Mouse (Mus musculus): ENCODE measurements around the gene Mbtps1. TPM values are rescaled to one million over a fixed set of nuclear protein-coding genes. Genes with fewer than 3 reads are reported as not detected.
A peak's percentile ranks its signal among the peaks of the same experiment; 100 is the strongest.

Mbtps1 gene
- polyA plus RNA-seq, 1 experiment from 2014 or later, result 51.4 TPM

- ATAC-seq, result no peak
Observed at GRCm38 (mm10) chr8:119568951-119569350, 10.4 kb upstream of the Mbtps1 start.

GRCm38 (mm10) chr8:119568251-119568650, 9.7 kb upstream of the Mbtps1 start:
- ATAC-seq, result no peak
- H3K4me2 ChIP-seq (ENCODE audit: low read length), result no peak overlapping the region
- WGBS, result 90% methylated on average over 9 of the region's 9 CpGs

More at GRCm38 (mm10) chr8:119568951-119569350, 10.4 kb upstream of the Mbtps1 start:
- Histone ChIP-seq H3K4me3 (ENCODE audit: low read depth, low read length) (no peak overlapping the region), H3K4me1 (ENCODE audit: control insufficient read depth, insufficient read depth, low read length) (peaks cover 16% of the 10 kb centered on the region), H3K27me3 (ENCODE audit: control insufficient read depth, insufficient read depth, low read depth, low read length) (no peaks in the 10 kb centered on the region), H3K27ac (ENCODE audit: low read length) (no peak overlapping the region), H3K9me3 (replicated peaks; ENCODE audit: control insufficient read depth, low read length, poor library complexity, severe bottlenecking) (no peaks in the 10 kb centered on the region), H3K4me2 (ENCODE audit: low read length) (no peak overlapping the region), H3K36me3 (ENCODE audit: control insufficient read depth, insufficient read depth, low read length) (peaks cover 27% of the 10 kb centered on the region), H3K9ac (ENCODE audit: low read depth, low read length) (no peak overlapping the region)
- 77% methylated on average over 7 of the region's 7 CpGs for WGBS

GRCm38 (mm10) chr8:119566367-119566766, 7.8 kb upstream of the Mbtps1 start:
- Histone ChIP-seq H3K27me3 (ENCODE audit: control insufficient read depth, insufficient read depth, low read depth, low read length) (no peaks in the 10 kb centered on the region), H3K9ac (ENCODE audit: low read depth, low read length) (no peak overlapping the region), H3K9me3 (replicated peaks; ENCODE audit: control insufficient read depth, low read length, poor library complexity, severe bottlenecking) (no peaks in the 10 kb centered on the region), H3K4me1 (ENCODE audit: control insufficient read depth, insufficient read depth, low read length) (no peaks in the 10 kb centered on the region), H3K4me3 (ENCODE audit: low read depth, low read length) (no peak overlapping the region), H3K36me3 (ENCODE audit: control insufficient read depth, insufficient read depth, low read length) (peaks cover 34% of the 10 kb centered on the region), H3K4me2 (ENCODE audit: low read length) (no peak overlapping the region), H3K27ac (ENCODE audit: low read length) (no peak overlapping the region)
- 73% methylated on average over 11 of the region's 11 CpGs for WGBS
- no peak for ATAC-seq

More at GRCm38 (mm10) chr8:119568251-119568650, 9.7 kb upstream of the Mbtps1 start:
- Histone ChIP-seq H3K9ac (ENCODE audit: low read depth, low read length) (no peak overlapping the region), H3K9me3 (replicated peaks; ENCODE audit: control insufficient read depth, low read length, poor library complexity, severe bottlenecking) (no peaks in the 10 kb centered on the region), H3K36me3 (ENCODE audit: control insufficient read depth, insufficient read depth, low read length) (peaks cover 31% of the 10 kb centered on the region), H3K4me3 (ENCODE audit: low read depth, low read length) (no peak overlapping the region), H3K27ac (ENCODE audit: low read length) (no peak overlapping the region), H3K27me3 (ENCODE audit: control insufficient read depth, insufficient read depth, low read depth, low read length) (no peaks in the 10 kb centered on the region), H3K4me1 (ENCODE audit: control insufficient read depth, insufficient read depth, low read length) (peaks cover 9% of the 10 kb centered on the region; the same call in 1 of the 2 replicates)

- Histone ChIP-seq H3K9me3 (replicated peaks; ENCODE audit: control insufficient read depth, low read length, poor library complexity, severe bottlenecking) (no peaks in the 10 kb centered on the region), H3K9ac (ENCODE audit: low read depth, low read length) (no peak overlapping the region), H3K27ac (ENCODE audit: low read length) (no peak overlapping the region), H3K27me3 (ENCODE audit: control insufficient read depth, insufficient read depth, low read depth, low read length) (no peaks in the 10 kb centered on the region), H3K4me1 (ENCODE audit: control insufficient read depth, insufficient read depth, low read length) (peaks cover 3% of the 10 kb centered on the region; the same call in 1 of the 2 replicates), H3K4me2 (ENCODE audit: low read length) (no peak overlapping the region), H3K4me3 (ENCODE audit: low read depth, low read length) (no peak overlapping the region), H3K36me3 (ENCODE audit: control insufficient read depth, insufficient read depth, low read length) (peaks cover 34% of the 10 kb centered on the region)
- no peak for ATAC-seq
- WGBS, result 93% methylated on average over 14 of the region's 14 CpGs
Observed at GRCm38 (mm10) chr8:119563849-119564251, 5.3 kb upstream of the Mbtps1 start.

GRCm38 (mm10) chr8:119559402-119559720, 826 bp upstream of the Mbtps1 start:
- 88% methylated on average over 6 of the region's 6 CpGs for WGBS
- no peaks in the 10 kb centered on the region for H3K27me3 ChIP-seq (ENCODE audit: control insufficient read depth, insufficient read depth, low read depth, low read length)
- no peak overlapping the region; the same call in 1 of the 2 replicates for H3K4me2 ChIP-seq (ENCODE audit: low read length)
- no peak overlapping the region for H3K4me3 ChIP-seq (ENCODE audit: low read depth, low read length)
- ATAC-seq, result 0 out of 2 replicates have a peak, but pooled peaks have one; percentile 9
- H3K9me3 ChIP-seq (replicated peaks; ENCODE audit: control insufficient read depth, low read length, poor library complexity, severe bottlenecking), result no peaks in the 10 kb centered on the region
- H3K36me3 ChIP-seq (ENCODE audit: control insufficient read depth, insufficient read depth, low read length), result peaks cover 12% of the 10 kb centered on the region
- no peak overlapping the region for H3K9ac ChIP-seq (ENCODE audit: low read depth, low read length)
- no peak overlapping the region; the same call in 1 of the 2 replicates for H3K27ac ChIP-seq (ENCODE audit: low read length)
- peaks cover 22% of the 10 kb centered on the region for H3K4me1 ChIP-seq (ENCODE audit: control insufficient read depth, insufficient read depth, low read length)

- Histone ChIP-seq H3K4me2 (ENCODE audit: low read length) (peak overlapping the region; percentile 91), H3K4me1 (ENCODE audit: control insufficient read depth, insufficient read depth, low read length) (peaks cover 22% of the 10 kb centered on the region), H3K36me3 (ENCODE audit: control insufficient read depth, insufficient read depth, low read length) (peaks cover 3% of the 10 kb centered on the region), H3K9me3 (replicated peaks; ENCODE audit: control insufficient read depth, low read length, poor library complexity, severe bottlenecking) (no peaks in the 10 kb centered on the region), H3K27ac (ENCODE audit: low read length) (peak overlapping the region; percentile 95), H3K27me3 (ENCODE audit: control insufficient read depth, insufficient read depth, low read depth, low read length) (no peaks in the 10 kb centered on the region), H3K9ac (ENCODE audit: low read depth, low read length) (peak overlapping the region; percentile 90), H3K4me3 (ENCODE audit: low read depth, low read length) (peak overlapping the region; percentile 73)
- peak; percentile 92 for ATAC-seq
- WGBS, result 1% methylated on average over 47 of the region's 55 CpGs
Observed at GRCm38 (mm10) chr8:119557821-119558602, 523 bp downstream of the Mbtps1 start.

- no peak for ATAC-seq
- Histone ChIP-seq H3K9ac (ENCODE audit: low read depth, low read length) (peak overlapping the region; percentile 90; the same call in 1 of the 2 replicates), H3K4me3 (ENCODE audit: low read depth, low read length) (peak overlapping the region; percentile 73), H3K27me3 (ENCODE audit: control insufficient read depth, insufficient read depth, low read depth, low read length) (no peaks in the 10 kb centered on the region), H3K27ac (ENCODE audit: low read length) (no peak overlapping the region), H3K9me3 (replicated peaks; ENCODE audit: control insufficient read depth, low read length, poor library complexity, severe bottlenecking) (no peaks in the 10 kb centered on the region), H3K4me1 (ENCODE audit: control insufficient read depth, insufficient read depth, low read length) (peaks cover 22% of the 10 kb centered on the region), H3K4me2 (ENCODE audit: low read length) (peak overlapping the region; percentile 91), H3K36me3 (ENCODE audit: control insufficient read depth, insufficient read depth, low read length) (peaks cover 3% of the 10 kb centered on the region; the same call in 1 of the 2 replicates)
- 85% methylated on average over 9 of the region's 9 CpGs for WGBS
Observed at GRCm38 (mm10) chr8:119557132-119557531, 1.4 kb downstream of the Mbtps1 start.

- ATAC-seq, result no peak
- 78% methylated on average over 6 of the region's 6 CpGs for WGBS
- Histone ChIP-seq H3K27ac (ENCODE audit: low read length) (no peak overlapping the region), H3K4me3 (ENCODE audit: low read depth, low read length) (no peak overlapping the region), H3K9ac (ENCODE audit: low read depth, low read length) (no peak overlapping the region), H3K9me3 (replicated peaks; ENCODE audit: control insufficient read depth, low read length, poor library complexity, severe bottlenecking) (no peaks in the 10 kb centered on the region), H3K36me3 (ENCODE audit: control insufficient read depth, insufficient read depth, low read length) (no peaks in the 10 kb centered on the region), H3K4me1 (ENCODE audit: control insufficient read depth, insufficient read depth, low read length) (peaks cover 22% of the 10 kb centered on the region), H3K4me2 (ENCODE audit: low read length) (no peak overlapping the region), H3K27me3 (ENCODE audit: control insufficient read depth, insufficient read depth, low read depth, low read length) (no peaks in the 10 kb centered on the region)
Observed at GRCm38 (mm10) chr8:119555861-119556260, 2.7 kb downstream of the Mbtps1 start.

- 57% methylated on average over 2 of the region's 2 CpGs for WGBS
- no peak for ATAC-seq
Observed at GRCm38 (mm10) chr8:119552967-119553366, 5.6 kb downstream of the Mbtps1 start.

More at GRCm38 (mm10) chr8:119552967-119553366, 5.6 kb downstream of the Mbtps1 start:
- Histone ChIP-seq H3K4me3 (ENCODE audit: low read depth, low read length) (no peak overlapping the region), H3K9me3 (replicated peaks; ENCODE audit: control insufficient read depth, low read length, poor library complexity, severe bottlenecking) (no peaks in the 10 kb centered on the region), H3K36me3 (ENCODE audit: control insufficient read depth, insufficient read depth, low read length) (no peaks in the 10 kb centered on the region), H3K27ac (ENCODE audit: low read length) (no peak overlapping the region), H3K9ac (ENCODE audit: low read depth, low read length) (no peak overlapping the region), H3K4me1 (ENCODE audit: control insufficient read depth, insufficient read depth, low read length) (peaks cover 19% of the 10 kb centered on the region), H3K4me2 (ENCODE audit: low read length) (no peak overlapping the region), H3K27me3 (ENCODE audit: control insufficient read depth, insufficient read depth, low read depth, low read length) (no peaks in the 10 kb centered on the region)
